Mouse (Mus musculus) limb, embryonic 13.5 days (tissue): ENCODE measurements at regions not wholly inside any gene's neighbourhood (a gene's known extent, or its start where the extent isn't known, plus 50 kb on each side); places are given as distances from the start of the nearest gene placed in this dataset.
"Not testable (repeated sequence)": the region's sequence is repeated elsewhere in the genome, so short reads cannot be mapped to it uniquely, and the experiment has no call there.

Experiments used
- ATAC-seq: fragments of 200-750 bp; cut with Nextera tagmentation; 2 replicates; pipeline ENCODE4 v1.8.0; 2017; ENCODE audit warnings: low read depth, moderate number of reproducible peaks, moderate TSS enrichment; ENCODE audit not compliant: low FRiP score
- H3K27ac ChIP-seq: fragments of 300-500 bp; sonication (generic); 2 replicates; pipeline ENCODE4 v1.5.1; 2015; ENCODE audit warnings: inconsistent platforms, mild to moderate bottlenecking, moderate library complexity
- H3K27me3 ChIP-seq: fragments of 300-500 bp; sonication (generic); 2 replicates; pipeline ENCODE4 v1.6.1; 2015; ENCODE audit warnings: mild to moderate bottlenecking, inconsistent platforms
- H3K36me3 ChIP-seq: fragments of 300-500 bp; sonication (generic); 2 replicates; pipeline ENCODE4 v1.6.1; 2015; ENCODE audit warnings: inconsistent platforms, mild to moderate bottlenecking, moderate library complexity
- H3K4me1 ChIP-seq: fragments of 300-500 bp; sonication (generic); 2 replicates; pipeline ENCODE4 v1.6.1; 2015; ENCODE audit warnings: inconsistent platforms
- H3K4me2 ChIP-seq: fragments of 300-500 bp; sonication (generic); replicated peaks from 2 replicates; pipeline ENCODE4 v1.6.1; 2015; ENCODE audit warnings: inconsistent platforms, mild to moderate bottlenecking, moderate library complexity
- H3K4me3 ChIP-seq: fragments of 300-500 bp; sonication (generic); 2 replicates; pipeline ENCODE4 v1.5.1; 2015; ENCODE audit warnings: moderate library complexity, mild to moderate bottlenecking, inconsistent platforms
- H3K9ac ChIP-seq: fragments of 300-500 bp; sonication (generic); 2 replicates; pipeline ENCODE4 v1.6.1; 2015; ENCODE audit warnings: mild to moderate bottlenecking, inconsistent platforms
- H3K9me3 ChIP-seq: fragments of 300-500 bp; sonication (generic); 2 replicates; pipeline ENCODE4 v1.6.1; 2016; ENCODE audit warnings: inconsistent platforms
- whole genome bisulfite sequencing: fragments of 180-500 bp; shearing (Covaris S2); methylation state at CpG from one replicate; pipeline ENCODE4 v1.1.7; 2015; 5-methylcytosine and 5-hydroxymethylcytosine counted together

DNA sequence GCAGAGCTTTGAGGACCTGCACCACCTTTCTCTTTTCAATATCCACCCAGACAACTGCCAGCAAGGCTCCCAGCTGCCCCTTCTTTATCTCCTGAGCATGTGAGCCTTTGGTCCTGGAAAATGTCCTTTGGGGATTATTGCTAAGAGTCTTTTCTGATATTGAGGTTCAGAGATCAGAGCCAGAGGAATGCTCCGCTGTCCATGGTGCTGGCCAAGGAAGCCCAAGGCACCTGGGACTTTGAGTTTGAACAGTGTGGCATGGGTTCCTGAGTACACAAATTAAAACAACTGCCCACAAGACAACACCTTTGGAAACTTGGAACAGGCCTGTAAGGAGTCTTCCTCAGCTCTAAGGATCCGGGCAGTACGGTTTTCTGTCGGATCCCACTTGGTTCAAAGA, 52.6 kb upstream of the Slc28a3 start:
- 68% methylated on average over 4 of the region's 4 CpGs for WGBS
- no peaks in the 10 kb centered on the region for H3K4me1 ChIP-seq
- H3K36me3 ChIP-seq, result no peaks in the 10 kb centered on the region
- no peak overlapping the region for H3K27ac ChIP-seq
- peaks cover 20% of the 10 kb centered on the region for H3K27me3 ChIP-seq
- no peak overlapping the region for H3K4me3 ChIP-seq
- H3K4me2 ChIP-seq, result no peak overlapping the region
- H3K9ac ChIP-seq, result no peak overlapping the region
- H3K9me3 ChIP-seq, result no peaks in the 10 kb centered on the region
- ATAC-seq, result no peak

DNA sequence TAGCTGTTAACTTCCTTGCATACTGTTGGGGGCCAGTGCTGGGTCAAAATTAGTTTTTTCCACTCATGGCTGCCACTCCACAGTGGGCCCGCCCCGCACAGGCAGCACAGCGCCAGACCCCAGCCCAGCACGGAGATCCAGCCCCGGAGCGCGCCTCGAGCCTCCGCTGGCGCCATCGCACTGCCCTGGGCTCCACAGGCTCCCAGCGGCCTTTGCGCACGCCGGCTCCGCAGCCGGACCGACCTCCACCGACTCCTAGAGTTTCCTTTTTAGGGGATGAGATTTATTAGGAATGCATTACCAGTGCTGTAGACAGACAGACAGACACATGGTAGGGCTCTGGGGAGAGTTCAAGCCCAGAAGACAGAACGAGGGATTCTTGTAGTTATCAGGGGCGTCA, 58.0 kb upstream of the Slc28a3 start:
- Histone ChIP-seq H3K4me1 (peaks cover 13% of the 10 kb centered on the region; the same call in 1 of the 2 replicates), H3K27ac (no peak overlapping the region), H3K27me3 (peaks cover 9% of the 10 kb centered on the region), H3K36me3 (no peaks in the 10 kb centered on the region), H3K4me3 (no peak overlapping the region), H3K9me3 (no peaks in the 10 kb centered on the region), H3K4me2 (peak overlapping the region; percentile 42), H3K9ac (no peak overlapping the region)
- no peak; the same call in 1 of the 2 replicates for ATAC-seq
- 56% methylated on average over 21 of the region's 21 CpGs for WGBS

DNA sequence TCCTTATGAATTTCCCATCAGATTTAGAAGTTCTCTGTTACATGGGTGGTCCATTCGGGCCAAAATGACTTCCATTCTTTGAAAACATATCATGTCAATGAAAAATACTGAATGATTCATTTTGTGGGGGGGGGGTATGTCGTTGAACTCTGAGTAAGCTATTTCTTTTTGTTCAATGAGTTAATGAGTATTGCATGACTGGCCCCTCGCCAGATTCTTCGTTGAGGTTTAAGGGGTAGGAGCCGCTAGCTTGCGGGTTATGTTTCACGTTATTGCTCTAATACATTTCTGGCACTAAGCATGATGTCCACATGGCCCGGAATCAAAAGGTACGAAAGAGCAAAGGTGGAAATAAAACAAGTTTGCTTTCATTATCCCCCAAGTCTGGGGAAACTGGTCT, 59.5 kb upstream of the Slc28a3 start:
- Histone ChIP-seq H3K27me3 (peaks cover 9% of the 10 kb centered on the region), H3K4me3 (no peak overlapping the region), H3K9me3 (no peaks in the 10 kb centered on the region), H3K27ac (no peak overlapping the region), H3K36me3 (no peaks in the 10 kb centered on the region), H3K9ac (no peak overlapping the region), H3K4me1 (peaks cover 13% of the 10 kb centered on the region; the same call in 1 of the 2 replicates), H3K4me2 (no peak overlapping the region)
- WGBS, result 37% methylated on average over 9 of the region's 9 CpGs
- ATAC-seq, result no peak

DNA sequence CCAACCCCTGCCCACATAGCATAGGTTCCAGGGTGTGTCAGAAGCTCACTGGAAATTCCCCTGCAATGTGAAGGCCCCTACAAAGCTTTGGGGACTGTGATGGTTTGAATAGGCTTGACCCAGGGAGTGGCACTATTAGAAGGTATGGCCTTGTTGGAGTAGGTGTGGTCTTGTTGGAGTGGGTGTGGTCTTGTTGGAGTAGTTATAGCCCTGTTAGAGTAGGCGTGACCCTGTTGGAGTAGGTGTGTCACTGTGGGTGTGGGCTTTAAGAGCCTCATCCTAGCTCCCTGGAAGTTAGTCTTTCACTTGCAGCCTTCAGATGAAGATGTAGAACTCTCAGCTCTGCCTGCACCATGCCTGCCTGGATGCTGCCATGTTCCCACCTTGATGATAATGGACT, 64.9 kb upstream of the Slc28a3 start:
- not testable (repeated sequence) for H3K9me3 ChIP-seq, H3K27ac ChIP-seq, ATAC-seq, H3K36me3 ChIP-seq, H3K4me2 ChIP-seq, H3K4me1 ChIP-seq, H3K9ac ChIP-seq, H3K4me3 ChIP-seq, H3K27me3 ChIP-seq
- 84% methylated on average over 1 of the region's 1 CpGs for WGBS

DNA sequence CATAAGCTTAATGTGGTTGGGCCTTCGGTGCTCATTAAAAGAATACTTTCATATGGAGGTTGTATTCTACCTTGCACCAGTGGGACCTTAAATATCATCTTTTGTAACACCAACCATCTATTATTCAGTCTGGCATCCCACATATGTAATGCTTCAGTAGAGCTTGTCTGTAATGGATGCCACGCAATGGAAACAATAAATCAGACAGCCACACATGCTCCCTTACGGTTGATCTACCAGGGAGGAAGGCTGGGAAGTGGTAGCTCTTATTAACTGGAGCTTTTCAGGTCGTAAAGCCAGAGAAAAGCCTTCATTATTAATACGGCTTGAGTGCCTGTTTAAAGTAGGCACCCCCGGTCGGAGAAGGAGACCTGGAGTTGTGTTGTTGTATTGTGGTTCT, 66.8 kb upstream of the Slc28a3 start:
- H3K27me3 ChIP-seq, result 0 out of 2 replicates have a peak, but pooled peaks cover 4% of the 10 kb centered on the region
- no peak overlapping the region for H3K9ac ChIP-seq
- no peaks in the 10 kb centered on the region for H3K4me1 ChIP-seq
- H3K9me3 ChIP-seq, result no peaks in the 10 kb centered on the region
- H3K4me2 ChIP-seq, result no peak overlapping the region
- WGBS, result 27% methylated on average over 7 of the region's 7 CpGs
- no peak overlapping the region for H3K4me3 ChIP-seq
- ATAC-seq, result no peak
- H3K27ac ChIP-seq, result no peak overlapping the region
- no peaks in the 10 kb centered on the region for H3K36me3 ChIP-seq

DNA sequence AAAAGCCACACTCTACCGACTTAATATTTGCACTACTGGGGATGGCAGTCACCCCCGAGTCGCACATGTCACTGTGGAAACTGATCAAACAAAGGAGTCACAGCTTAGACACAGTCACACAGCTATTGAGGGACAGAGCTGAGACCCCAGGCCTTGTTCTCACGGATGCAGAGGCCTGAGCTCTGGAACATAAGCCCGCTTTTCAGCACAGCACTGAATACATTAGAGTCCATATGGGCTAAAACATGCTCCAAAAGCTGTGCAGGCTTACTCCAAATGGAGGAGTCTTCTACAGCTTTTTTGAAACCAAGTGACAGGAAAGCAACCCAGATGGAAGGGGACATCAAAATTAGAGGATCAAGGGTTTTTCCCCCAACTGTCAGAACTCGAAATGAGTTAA, 69.0 kb upstream of the Slc28a3 start:
- no peak overlapping the region for H3K9ac ChIP-seq
- H3K4me2 ChIP-seq, result no peak overlapping the region
- H3K4me1 ChIP-seq, result no peaks in the 10 kb centered on the region
- no peaks in the 10 kb centered on the region for H3K36me3 ChIP-seq
- H3K4me3 ChIP-seq, result no peak overlapping the region
- 75% methylated on average over 6 of the region's 6 CpGs for WGBS
- no peak for ATAC-seq
- H3K9me3 ChIP-seq, result no peaks in the 10 kb centered on the region
- H3K27ac ChIP-seq, result no peak overlapping the region
- peaks cover 4% of the 10 kb centered on the region; the same call in 1 of the 2 replicates for H3K27me3 ChIP-seq

DNA sequence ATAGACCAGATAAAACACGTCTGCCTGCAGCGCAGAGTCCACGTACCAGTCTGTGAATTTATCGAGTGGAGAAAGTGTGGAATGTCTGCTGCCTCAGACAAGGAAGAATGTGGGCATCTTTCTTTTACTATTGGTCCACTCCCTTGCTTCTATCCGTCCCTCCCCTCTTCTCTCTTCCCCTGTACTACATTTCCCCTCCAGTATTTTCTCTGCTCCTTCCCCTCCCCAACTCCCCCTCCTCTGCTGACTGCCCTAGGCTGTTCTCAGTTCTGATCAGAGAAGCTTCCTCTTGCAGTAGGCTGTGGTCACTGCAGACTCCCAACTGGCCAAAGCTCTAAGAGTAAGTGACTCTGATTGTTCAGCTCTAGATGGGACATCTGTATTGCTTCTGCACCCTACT, 76.1 kb upstream of the Slc28a3 start:
- Histone ChIP-seq H3K9me3 (no peaks in the 10 kb centered on the region), H3K4me1 (peaks cover 4% of the 10 kb centered on the region; the same call in 1 of the 2 replicates), H3K4me3 (no peak overlapping the region), H3K27me3 (no peaks in the 10 kb centered on the region; the same call in 1 of the 2 replicates), H3K9ac (no peak overlapping the region), H3K27ac (no peak overlapping the region), H3K36me3 (no peaks in the 10 kb centered on the region), H3K4me2 (no peak overlapping the region)
- ATAC-seq, result no peak
- WGBS, result 39% methylated on average over 5 of the region's 5 CpGs

DNA sequence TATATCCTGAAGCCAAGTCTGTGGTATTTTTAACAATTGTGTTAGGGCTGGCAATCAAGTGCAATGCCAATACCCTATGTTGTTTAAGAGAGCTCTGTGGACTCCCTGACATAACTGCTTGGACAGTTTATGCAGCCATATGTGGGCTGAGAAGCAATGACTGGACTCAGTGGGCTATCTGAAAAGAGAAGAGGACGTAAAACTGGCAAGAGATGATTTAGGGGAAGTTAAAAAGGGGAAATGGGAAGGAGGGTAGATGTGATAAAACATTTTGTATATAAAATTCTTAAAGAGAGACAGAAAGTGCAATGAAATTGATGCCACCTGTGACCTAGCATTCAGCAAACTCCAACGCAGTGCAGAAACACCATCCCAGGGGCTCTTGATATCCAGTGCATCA, 76.9 kb upstream of the Slc28a3 start:
- no peaks in the 10 kb centered on the region for H3K9me3 ChIP-seq
- H3K4me1 ChIP-seq, result peaks cover 4% of the 10 kb centered on the region; the same call in 1 of the 2 replicates
- no peak for ATAC-seq
- H3K27ac ChIP-seq, result no peak overlapping the region
- H3K36me3 ChIP-seq, result no peaks in the 10 kb centered on the region
- H3K27me3 ChIP-seq, result no peaks in the 10 kb centered on the region; the same call in 1 of the 2 replicates
- no peak overlapping the region for H3K9ac ChIP-seq
- WGBS, result 51% methylated on average over 2 of the region's 2 CpGs
- no peak overlapping the region for H3K4me2 ChIP-seq
- no peak overlapping the region for H3K4me3 ChIP-seq

DNA sequence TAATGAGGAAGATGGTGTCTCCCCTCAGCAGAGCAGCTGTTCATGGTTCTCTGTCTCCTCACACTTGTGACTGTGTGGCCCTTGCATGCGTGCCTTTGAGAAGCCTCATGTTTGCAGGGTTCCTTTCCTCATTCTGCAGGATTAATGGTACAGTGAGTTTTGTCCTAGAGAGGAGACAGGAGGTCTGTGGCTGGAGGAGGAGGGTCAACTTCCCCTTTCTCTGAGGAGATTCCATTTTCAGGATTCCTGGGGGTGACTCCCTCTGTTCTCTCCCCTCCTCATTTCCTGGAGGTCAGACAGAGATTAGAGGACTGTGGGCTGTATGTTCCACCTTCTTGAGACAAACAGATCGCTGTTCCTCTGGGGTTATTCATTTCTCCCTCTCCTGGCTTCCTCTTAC, 77.6 kb upstream of the Slc28a3 start:
- Histone ChIP-seq H3K9ac (no peak overlapping the region), H3K4me1 (peaks cover 4% of the 10 kb centered on the region; the same call in 1 of the 2 replicates), H3K4me3 (no peak overlapping the region), H3K27ac (no peak overlapping the region), H3K27me3 (no peaks in the 10 kb centered on the region; the same call in 1 of the 2 replicates), H3K36me3 (no peaks in the 10 kb centered on the region), H3K4me2 (no peak overlapping the region), H3K9me3 (no peaks in the 10 kb centered on the region)
- 53% methylated on average over 2 of the region's 2 CpGs for WGBS
- ATAC-seq, result no peak

DNA sequence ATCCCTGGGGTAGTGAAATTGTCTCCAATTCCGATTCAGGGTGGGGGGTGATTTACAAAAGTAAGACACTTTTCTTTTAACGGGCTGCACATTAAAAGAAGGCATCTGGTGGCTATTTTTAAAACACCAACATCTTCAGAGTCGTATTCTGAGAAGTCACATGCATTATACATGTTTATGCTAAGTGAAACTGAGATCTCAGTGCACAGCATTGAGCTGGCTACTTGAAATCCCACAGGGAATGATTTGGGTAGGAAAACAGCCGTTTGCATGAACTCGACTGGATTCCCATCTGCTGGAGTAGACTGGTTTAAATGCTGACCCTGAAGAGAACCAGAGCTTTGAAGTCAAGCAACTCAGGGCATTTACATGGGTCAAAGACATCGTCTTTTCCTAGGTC, 84.0 kb upstream of the Slc28a3 start:
- H3K9ac ChIP-seq, result no peak overlapping the region
- ATAC-seq, result no peak
- 33% methylated on average over 6 of the region's 6 CpGs for WGBS
- peaks cover 4% of the 10 kb centered on the region; the same call in 1 of the 2 replicates for H3K4me1 ChIP-seq
- H3K36me3 ChIP-seq, result no peaks in the 10 kb centered on the region
- no peak overlapping the region for H3K4me2 ChIP-seq
- H3K4me3 ChIP-seq, result no peak overlapping the region
- no peaks in the 10 kb centered on the region for H3K27me3 ChIP-seq
- H3K9me3 ChIP-seq, result no peaks in the 10 kb centered on the region
- H3K27ac ChIP-seq, result no peak overlapping the region

DNA sequence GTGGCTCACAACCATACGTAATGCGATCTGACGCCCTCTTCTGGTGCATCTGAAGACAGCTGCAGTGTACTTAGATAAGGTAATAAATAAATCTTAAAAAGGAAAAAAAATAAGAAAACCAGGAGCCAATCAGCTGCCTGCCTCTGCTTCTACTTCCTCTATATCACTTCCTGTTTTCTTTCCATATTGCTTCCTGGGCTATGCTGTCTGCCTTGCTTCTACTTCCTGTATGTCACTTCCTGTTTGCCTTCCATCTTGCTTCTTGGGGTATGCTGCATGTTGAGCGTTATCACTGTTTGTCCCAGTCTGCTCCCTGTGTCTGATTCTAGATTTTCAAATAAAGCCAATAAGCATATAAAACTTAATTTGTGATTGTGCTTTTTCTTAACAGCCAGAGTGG, 85.3 kb upstream of the Slc28a3 start:
- H3K4me1 ChIP-seq, result peaks cover 4% of the 10 kb centered on the region; the same call in 1 of the 2 replicates
- no peak overlapping the region for H3K9ac ChIP-seq
- 92% methylated on average over 4 of the region's 4 CpGs for WGBS
- ATAC-seq, result no peak
- no peak overlapping the region for H3K4me3 ChIP-seq
- H3K4me2 ChIP-seq, result no peak overlapping the region
- H3K27me3 ChIP-seq, result no peaks in the 10 kb centered on the region
- no peaks in the 10 kb centered on the region for H3K9me3 ChIP-seq
- no peak overlapping the region for H3K27ac ChIP-seq
- H3K36me3 ChIP-seq, result no peaks in the 10 kb centered on the region

DNA sequence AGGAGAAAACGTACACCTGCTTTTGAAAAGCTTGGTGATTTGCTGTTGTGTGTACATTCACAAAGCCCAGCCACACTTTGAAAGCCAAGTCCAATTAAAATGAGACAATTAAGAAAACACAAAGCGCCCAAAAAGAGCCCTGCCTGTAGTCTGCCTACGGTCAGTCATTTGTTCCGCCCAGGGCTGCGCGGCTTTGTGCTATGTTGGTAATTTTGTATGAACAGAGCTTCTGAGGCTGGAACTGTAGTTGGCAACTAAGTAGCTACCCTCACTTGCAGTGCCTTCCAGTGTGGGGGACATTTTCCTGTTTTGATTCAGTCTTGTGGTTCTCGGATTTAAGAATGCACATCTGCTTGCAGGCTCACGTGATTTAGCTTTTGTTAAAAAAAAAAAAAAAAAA, 89.3 kb upstream of the Slc28a3 start:
- Histone ChIP-seq H3K4me1 (no peaks in the 10 kb centered on the region), H3K27ac (no peak overlapping the region), H3K9me3 (no peaks in the 10 kb centered on the region), H3K9ac (no peak overlapping the region), H3K4me3 (no peak overlapping the region), H3K36me3 (no peaks in the 10 kb centered on the region), H3K27me3 (no peaks in the 10 kb centered on the region), H3K4me2 (no peak overlapping the region)
- WGBS, result 89% methylated on average over 8 of the region's 8 CpGs
- no peak for ATAC-seq

DNA sequence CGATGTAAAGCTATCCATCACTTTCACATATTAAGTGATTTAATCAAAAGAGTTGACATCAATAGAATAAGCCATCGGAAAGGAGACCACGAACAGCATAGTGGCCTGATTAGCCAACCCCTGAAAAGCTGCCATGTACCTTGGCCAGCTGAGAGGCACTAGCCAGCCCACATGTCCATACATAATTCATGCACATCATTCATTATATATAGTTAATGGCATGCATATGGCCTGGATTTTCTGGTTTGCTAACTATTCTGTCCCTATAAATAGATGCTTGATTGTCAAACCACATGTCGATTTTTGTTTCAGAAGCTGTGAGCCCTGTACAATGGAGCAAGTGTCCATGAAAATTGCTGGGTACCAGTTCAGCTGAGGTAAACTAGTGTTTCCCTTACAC, 93.5 kb upstream of the Slc28a3 start:
- Histone ChIP-seq H3K9me3 (no peaks in the 10 kb centered on the region), H3K9ac (no peak overlapping the region), H3K27ac (no peak overlapping the region), H3K4me2 (no peak overlapping the region), H3K4me3 (no peak overlapping the region), H3K36me3 (no peaks in the 10 kb centered on the region), H3K4me1 (no peaks in the 10 kb centered on the region), H3K27me3 (no peaks in the 10 kb centered on the region)
- ATAC-seq, result no peak
- 65% methylated on average over 4 of the region's 4 CpGs for WGBS
